Mouse (Mus musculus) limb, embryonic 11.5 days (tissue): ENCODE measurements around the gene Fgfr1op2. TPM values are rescaled to one million over a fixed set of nuclear protein-coding genes. Genes with fewer than 3 reads are reported as not detected.

Experiments used
- ATAC-seq: fragments of 200-750 bp; cut with Nextera tagmentation; 2 replicates; pipeline ENCODE4 v1.8.0; 2017; ENCODE audit warnings: low read depth; ENCODE audit not compliant: insufficient number of reproducible peaks, low FRiP score, low TSS enrichment
- DNase-seq: peaks from one replicate; pipeline ENCODE4 v3.0.0-alpha.2; 2015; ENCODE audit warnings: low spot score
- H3K27ac ChIP-seq: fragments of 300-500 bp; sonication (generic); replicated peaks from 2 replicates; pipeline ENCODE4 v1.5.1; 2014; ENCODE audit warnings: low read depth, mild to moderate bottlenecking, low read length
- H3K27me3 ChIP-seq: fragments of 300-500 bp; sonication (generic); 2 replicates; pipeline ENCODE4 v1.6.1; 2014; ENCODE audit warnings: mild to moderate bottlenecking, low read length, mixed read lengths; ENCODE audit not compliant: control insufficient read depth, insufficient read depth
- H3K36me3 ChIP-seq: fragments of 300-500 bp; sonication (generic); 2 replicates; pipeline ENCODE4 v1.6.1; 2014; ENCODE audit warnings: mild to moderate bottlenecking, low read length, moderate library complexity, mixed read lengths; ENCODE audit not compliant: control insufficient read depth, insufficient read depth
- H3K4me1 ChIP-seq: fragments of 300-500 bp; sonication (generic); 2 replicates; pipeline ENCODE4 v1.6.1; 2014; ENCODE audit warnings: low read length, mixed read lengths; ENCODE audit not compliant: control insufficient read depth, insufficient read depth
- H3K4me2 ChIP-seq: fragments of 300-500 bp; sonication (generic); 2 replicates; pipeline ENCODE4 v1.6.1; 2014; ENCODE audit warnings: low read depth, mild to moderate bottlenecking, moderate library complexity; ENCODE audit not compliant: severe bottlenecking
- H3K4me3 ChIP-seq: fragments of 300-500 bp; sonication (generic); 2 replicates; pipeline ENCODE4 v1.5.1; 2014; ENCODE audit warnings: low read depth, low read length
- H3K9ac ChIP-seq: fragments of 300-500 bp; sonication (generic); 2 replicates; pipeline ENCODE4 v1.6.1; 2014; ENCODE audit warnings: mild to moderate bottlenecking, low read length
- H3K9me3 ChIP-seq: fragments of 300-500 bp; sonication (generic); 2 replicates; pipeline ENCODE4 v1.6.1; 2016; ENCODE audit warnings: low read length; ENCODE audit not compliant: control insufficient read depth
- WGBS: fragments of 180-500 bp; shearing (Covaris S2); extraction: QIAGEN DNeasy Blood & Tissue Kit; methylation state at CpG from one replicate; pipeline ENCODE4 v1.1.7; 2014; 5-methylcytosine and 5-hydroxymethylcytosine counted together
- polyA plus RNA-seq: library from polyadenylated mRNA; unstranded; fragments of >200 nt; fragmentation: Nextera tagmentation; extraction: Ambion mirVana; gene quantifications from 2 replicates; pipeline ENCODE4 v1.2.1, GENCODE M21; 2014

Gene Fgfr1op2
- polyA plus RNA-seq, 1 experiment from 2014 or later, result 92.1 TPM

- peak overlapping the region; percentile 43 for H3K4me2 ChIP-seq
- H3K9me3 ChIP-seq, result no peaks in the 10 kb centered on the region
- H3K27ac ChIP-seq, result peak overlapping the region; percentile 70
- no peaks in the 10 kb centered on the region for H3K27me3 ChIP-seq
- 0 out of 2 replicates have a peak, but pooled peaks cover 2% of the 10 kb centered on the region for H3K36me3 ChIP-seq
- ATAC-seq (peak; percentile 49; the same call in 1 of the 2 replicates), DNase-seq (peak; percentile 71)
- peak overlapping the region; percentile 96 for H3K4me3 ChIP-seq
- under 1% methylated on average over 22 of the region's 22 CpGs for WGBS
- H3K4me1 ChIP-seq, result peaks cover 11% of the 10 kb centered on the region; the same call in 1 of the 2 replicates
- peak overlapping the region; percentile 95 for H3K9ac ChIP-seq
These were observed 1.1 kb downstream of the Fgfr1op2 start for GRCm38 (mm10) chr6:146578111-146578531.

- H3K4me1 ChIP-seq, result peaks cover 11% of the 10 kb centered on the region; the same call in 1 of the 2 replicates
- peak overlapping the region; percentile 95 for H3K9ac ChIP-seq
- H3K27me3 ChIP-seq, result no peaks in the 10 kb centered on the region
- no peaks in the 10 kb centered on the region for H3K9me3 ChIP-seq
- no peak for ATAC-seq
- 0 out of 2 replicates have a peak, but pooled peaks cover 2% of the 10 kb centered on the region for H3K36me3 ChIP-seq
- 15% methylated on average over 7 of the region's 7 CpGs for WGBS
- peak overlapping the region; percentile 96 for H3K4me3 ChIP-seq
- no peak overlapping the region for H3K27ac ChIP-seq
- peak overlapping the region; percentile 43 for H3K4me2 ChIP-seq
- DNase-seq, result peak; percentile 23
These were observed 1.6 kb downstream of the Fgfr1op2 start for GRCm38 (mm10) chr6:146578586-146578985.

GRCm38 (mm10) chr6:146580381-146580926 lies 3.5 kb downstream of the Fgfr1op2 start:
- Histone ChIP-seq H3K4me1 (peaks cover 11% of the 10 kb centered on the region; the same call in 1 of the 2 replicates), H3K36me3 (0 out of 2 replicates have a peak, but pooled peaks cover 2% of the 10 kb centered on the region), H3K9me3 (no peaks in the 10 kb centered on the region), H3K27me3 (no peaks in the 10 kb centered on the region), H3K9ac (no peak overlapping the region), H3K4me3 (no peak overlapping the region), H3K27ac (no peak overlapping the region), H3K4me2 (no peak overlapping the region)
- 31% methylated on average over 2 of the region's 2 CpGs for WGBS
- DNase-seq (no peak), ATAC-seq (no peak)

- H3K4me3 ChIP-seq, result no peak overlapping the region
- DNase-seq (no peak), ATAC-seq (no peak)
- H3K9me3 ChIP-seq, result no peaks in the 10 kb centered on the region
- peaks cover 9% of the 10 kb centered on the region for H3K36me3 ChIP-seq
- WGBS, result 89% methylated on average over 2 of the region's 2 CpGs
- H3K9ac ChIP-seq, result no peak overlapping the region
- no peaks in the 10 kb centered on the region for H3K27me3 ChIP-seq
- H3K27ac ChIP-seq, result no peak overlapping the region
- no peak overlapping the region for H3K4me2 ChIP-seq
- H3K4me1 ChIP-seq, result peaks cover 3% of the 10 kb centered on the region; the same call in 1 of the 2 replicates
These were observed 6.5 kb downstream of the Fgfr1op2 start for GRCm38 (mm10) chr6:146583366-146584046.

- Histone ChIP-seq H3K9me3 (no peaks in the 10 kb centered on the region), H3K4me3 (no peak overlapping the region), H3K27ac (no peak overlapping the region), H3K4me1 (no peaks in the 10 kb centered on the region), H3K4me2 (no peak overlapping the region), H3K36me3 (peaks cover 10% of the 10 kb centered on the region), H3K27me3 (no peaks in the 10 kb centered on the region), H3K9ac (no peak overlapping the region)
- DNase-seq (no peak), ATAC-seq (no peak)
- 94% methylated on average over 5 of the region's 5 CpGs for WGBS
These were observed 8.1 kb downstream of the Fgfr1op2 start for GRCm38 (mm10) chr6:146585134-146585533.

- H3K27me3 ChIP-seq, result no peaks in the 10 kb centered on the region
- peaks cover 9% of the 10 kb centered on the region; the same call in 1 of the 2 replicates for H3K36me3 ChIP-seq
- no peak overlapping the region for H3K4me3 ChIP-seq
- WGBS, result 82% methylated on average over 4 of the region's 4 CpGs
- no peak overlapping the region for H3K27ac ChIP-seq
- no peak for DNase-seq
- no peaks in the 10 kb centered on the region for H3K4me1 ChIP-seq
- ATAC-seq, result no peak
- no peak overlapping the region for H3K4me2 ChIP-seq
- H3K9ac ChIP-seq, result no peak overlapping the region
- H3K9me3 ChIP-seq, result no peaks in the 10 kb centered on the region
These were observed 25.6 kb downstream of the Fgfr1op2 start for GRCm38 (mm10) chr6:146602601-146603000.

GRCm38 (mm10) chr6:146603651-146604050 lies 26.6 kb downstream of the Fgfr1op2 start:
- Histone ChIP-seq H3K36me3 (peaks cover 9% of the 10 kb centered on the region; the same call in 1 of the 2 replicates), H3K9me3 (no peaks in the 10 kb centered on the region), H3K4me2 (no peak overlapping the region), H3K4me1 (no peaks in the 10 kb centered on the region), H3K9ac (no peak overlapping the region), H3K4me3 (no peak overlapping the region), H3K27ac (no peak overlapping the region), H3K27me3 (no peaks in the 10 kb centered on the region)
- WGBS, result 87% methylated on average over 10 of the region's 10 CpGs
- ATAC-seq, result no peak
- DNase-seq, result no peak

GRCm38 (mm10) chr6:146611385-146611784 lies 34.4 kb downstream of the Fgfr1op2 start:
- Histone ChIP-seq H3K9ac (no peak overlapping the region), H3K9me3 (no peaks in the 10 kb centered on the region), H3K36me3 (peaks cover 7% of the 10 kb centered on the region; the same call in 1 of the 2 replicates), H3K27ac (no peak overlapping the region), H3K27me3 (no peaks in the 10 kb centered on the region), H3K4me3 (no peak overlapping the region), H3K4me1 (no peaks in the 10 kb centered on the region), H3K4me2 (no peak overlapping the region)
- ATAC-seq (no peak), DNase-seq (no peak)
- WGBS, result 91% methylated on average over 6 of the region's 6 CpGs
